Mouse (Mus musculus): ENCODE measurements at regions not wholly inside any gene's neighbourhood (a gene's known extent, or its start where the extent isn't known, plus 50 kb on each side); places are given as distances from the start of the nearest gene placed in this dataset.

- Histone ChIP-seq H3K4me2 (no peak overlapping the region), H3K4me1 (no peaks in the 10 kb centered on the region), H3K36me3 (replicated peaks) (no peaks in the 10 kb centered on the region), H3K9ac (no peak overlapping the region), H3K9me3 (no peaks in the 10 kb centered on the region), H3K27ac (no peak overlapping the region), H3K27me3 (no peaks in the 10 kb centered on the region), H3K4me3 (replicated peaks) (no peak overlapping the region)
- ATAC-seq (ENCODE audit: low FRiP score) = no peak
- 73% methylated on average over 4 of the region's 4 CpGs for WGBS
Observed at GRCm38 (mm10) chr16:46212504-46212903, 57.6 kb upstream of the Gm4737 start.

- Histone ChIP-seq H3K27me3 (no peaks in the 10 kb centered on the region), H3K4me1 (no peaks in the 10 kb centered on the region), H3K4me2 (no peak overlapping the region), H3K36me3 (replicated peaks) (no peaks in the 10 kb centered on the region), H3K4me3 (replicated peaks) (no peak overlapping the region), H3K9ac (no peak overlapping the region), H3K27ac (no peak overlapping the region), H3K9me3 (no peaks in the 10 kb centered on the region)
- 77% methylated on average over 3 of the region's 3 CpGs for WGBS
- ATAC-seq (ENCODE audit: low FRiP score) = no peak
Observed at GRCm38 (mm10) chr16:46211914-46212313, 57.0 kb upstream of the Gm4737 start.

- no peaks in the 10 kb centered on the region for H3K27me3 ChIP-seq
- H3K4me3 ChIP-seq (replicated peaks) = no peak overlapping the region
- ATAC-seq (ENCODE audit: low FRiP score) = no peak
- H3K27ac ChIP-seq = no peak overlapping the region
- no peaks in the 10 kb centered on the region for H3K4me1 ChIP-seq
- no peaks in the 10 kb centered on the region for H3K36me3 ChIP-seq (replicated peaks)
- WGBS = 82% methylated on average over 1 of the region's 1 CpGs
- H3K9ac ChIP-seq = no peak overlapping the region
- H3K9me3 ChIP-seq = no peaks in the 10 kb centered on the region
- no peak overlapping the region for H3K4me2 ChIP-seq
Observed at GRCm38 (mm10) chr16:46205114-46205513, 50.2 kb upstream of the Gm4737 start.
